Mouse (Mus musculus) heart, postnatal 0 days (tissue): ENCODE results near the gene Pim3.

Source experiments
- CTCF ChIP-seq: IDR thresholded peaks from 2 replicates; pipeline ENCODE4 v1.5.1; 2016; ENCODE audit warnings: antibody characterized with exemption, control low read depth, low read depth
- EP300 ChIP-seq: IDR thresholded peaks from 2 replicates; pipeline ENCODE4 v1.6.1; 2016; ENCODE audit warnings: antibody characterized with exemption, low read depth

- TF ChIP-seq CTCF (no peak), EP300 (no peak)
Measured at GRCm38 (mm10) chr15:88892876-88893275, 30.9 kb downstream of the Pim3 start.
